Mouse (Mus musculus): ENCODE measurements around the gene Prr12. TPM values are rescaled to one million over a fixed set of nuclear protein-coding genes. Genes with fewer than 3 reads are reported as not detected.

The Prr12 gene
- total and polyA plus RNA-seq, 2 experiments from 2014 or later: 9.2 to 14.0 TPM

DNA sequence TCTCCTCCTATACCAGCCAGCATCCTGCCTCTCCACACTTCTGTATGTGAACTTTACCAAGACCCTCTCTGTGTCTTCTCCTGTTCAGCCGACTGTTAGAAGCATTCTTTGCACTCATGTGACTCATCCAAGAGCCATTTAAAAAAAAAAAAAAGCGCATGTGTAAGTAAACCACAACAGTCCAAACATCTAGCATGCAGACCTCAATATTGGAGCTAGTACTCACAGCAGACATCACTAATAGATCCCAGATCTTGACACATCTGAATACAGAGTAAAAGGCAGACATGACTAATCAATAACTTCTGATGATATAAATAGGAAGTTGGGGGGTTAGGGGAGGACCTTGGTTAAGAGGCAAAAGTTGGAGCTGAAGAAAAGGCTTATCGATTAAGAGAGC lies 17.1 kb downstream of the Prr12 start:
- H3K9me3 ChIP-seq (ENCODE audit: low read length): no peaks in the 10 kb centered on the region
- no peaks in the 10 kb centered on the region for H3K4me1 ChIP-seq (ENCODE audit: insufficient read depth, low read length)
- peaks cover 76% of the 10 kb centered on the region for H3K36me3 ChIP-seq (ENCODE audit: insufficient read depth, low read length)
- H3K27me3 ChIP-seq (ENCODE audit: insufficient read depth, low read length): no peaks in the 10 kb centered on the region
- 93% methylated on average over 3 of the region's 3 CpGs for WGBS
- no peak overlapping the region for H3K4me2 ChIP-seq (ENCODE audit: low read depth, low read length)
- no peak overlapping the region for H3K9ac ChIP-seq (replicated peaks; ENCODE audit: low read length)
- H3K4me3 ChIP-seq (ENCODE audit: low read length): no peak overlapping the region
- H3K27ac ChIP-seq: no peak overlapping the region
- no peak for TF ChIP-seq CTCF (IDR thresholded peaks at IDR 0.05; ENCODE audit: low read depth)
- DNase-seq (ENCODE audit: low spot score): no peak
- ATAC-seq: no peak

- H3K9me3 ChIP-seq (ENCODE audit: low read length): no peaks in the 10 kb centered on the region
- ATAC-seq: no peak
- H3K27ac ChIP-seq: no peak overlapping the region
- H3K4me3 ChIP-seq (ENCODE audit: low read length): no peak overlapping the region
- WGBS: 92% methylated on average over 19 of the region's 19 CpGs
- H3K9ac ChIP-seq (replicated peaks; ENCODE audit: low read length): no peak overlapping the region
- H3K27me3 ChIP-seq (ENCODE audit: insufficient read depth, low read length): no peaks in the 10 kb centered on the region
- no peak for DNase-seq (ENCODE audit: low spot score)
- no peak for TF ChIP-seq CTCF (IDR thresholded peaks at IDR 0.05; ENCODE audit: low read depth)
- peaks cover 79% of the 10 kb centered on the region for H3K36me3 ChIP-seq (ENCODE audit: insufficient read depth, low read length)
- H3K4me2 ChIP-seq (ENCODE audit: low read depth, low read length): no peak overlapping the region
- no peaks in the 10 kb centered on the region for H3K4me1 ChIP-seq (ENCODE audit: insufficient read depth, low read length)
Measured at GRCm38 (mm10) chr7:45033722-45034359, 18.8 kb downstream of the Prr12 start.

DNA sequence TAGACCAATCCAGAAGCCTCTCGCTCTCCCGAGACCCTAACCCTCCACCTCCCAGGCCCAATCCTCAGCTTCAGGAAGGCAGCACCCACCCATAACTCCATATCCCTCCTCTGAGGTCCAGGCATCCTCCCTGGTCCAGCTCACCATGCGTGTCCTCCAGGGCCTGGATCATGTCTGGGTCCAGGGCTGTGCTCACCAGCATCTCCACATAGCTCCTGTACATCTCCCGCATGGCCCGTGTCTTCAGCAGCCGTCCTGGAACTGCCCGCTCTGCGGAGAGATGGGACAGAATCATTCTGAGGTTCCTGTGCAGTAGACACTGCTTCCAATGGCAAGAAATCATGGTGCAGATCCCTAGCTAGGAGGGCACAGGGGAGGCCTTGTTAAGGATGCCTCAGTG lies 21.8 kb downstream of the Prr12 start:
- no peak for TF ChIP-seq CTCF (IDR thresholded peaks at IDR 0.05; ENCODE audit: low read depth)
- no peaks in the 10 kb centered on the region for H3K4me1 ChIP-seq (ENCODE audit: insufficient read depth, low read length)
- H3K27me3 ChIP-seq (ENCODE audit: insufficient read depth, low read length): no peaks in the 10 kb centered on the region
- H3K36me3 ChIP-seq (ENCODE audit: insufficient read depth, low read length): peaks cover 85% of the 10 kb centered on the region
- no peak overlapping the region for H3K27ac ChIP-seq
- 94% methylated on average over 8 of the region's 8 CpGs for WGBS
- no peaks in the 10 kb centered on the region for H3K9me3 ChIP-seq (ENCODE audit: low read length)
- DNase-seq (ENCODE audit: low spot score): no peak
- no peak overlapping the region for H3K9ac ChIP-seq (replicated peaks; ENCODE audit: low read length)
- no peak overlapping the region for H3K4me2 ChIP-seq (ENCODE audit: low read depth, low read length)
- ATAC-seq: no peak
- no peak overlapping the region for H3K4me3 ChIP-seq (ENCODE audit: low read length)

DNA sequence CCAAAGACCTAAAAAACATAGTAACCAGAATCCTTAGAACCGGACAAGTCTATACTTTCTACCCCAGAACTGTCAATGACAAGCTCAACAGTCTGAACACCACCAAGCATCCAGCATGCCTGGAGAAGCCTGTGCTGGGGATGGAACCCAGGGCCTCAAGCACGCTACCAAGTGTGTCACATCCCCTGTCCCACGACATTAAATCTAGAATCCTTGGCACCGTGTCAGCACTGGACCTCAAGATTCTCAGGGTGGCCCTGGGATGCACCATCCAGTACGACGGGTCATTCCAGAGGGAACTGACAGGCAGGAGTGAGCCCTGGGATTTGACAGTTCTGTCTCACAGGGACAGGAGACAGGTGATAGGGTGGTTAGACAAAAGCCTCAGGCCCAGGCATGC lies 22.7 kb downstream of the Prr12 start:
- Histone ChIP-seq H3K27ac (no peak overlapping the region), H3K9me3 (ENCODE audit: low read length) (no peaks in the 10 kb centered on the region), H3K4me2 (ENCODE audit: low read depth, low read length) (no peak overlapping the region), H3K27me3 (ENCODE audit: insufficient read depth, low read length) (no peaks in the 10 kb centered on the region), H3K4me3 (ENCODE audit: low read length) (no peak overlapping the region), H3K9ac (replicated peaks; ENCODE audit: low read length) (no peak overlapping the region), H3K4me1 (ENCODE audit: insufficient read depth, low read length) (no peaks in the 10 kb centered on the region), H3K36me3 (ENCODE audit: insufficient read depth, low read length) (peaks cover 76% of the 10 kb centered on the region)
- ATAC-seq (no peak), DNase-seq (ENCODE audit: low spot score) (no peak)
- no peak for TF ChIP-seq CTCF (IDR thresholded peaks at IDR 0.05; ENCODE audit: low read depth)
- 92% methylated on average over 6 of the region's 6 CpGs for WGBS

DNA sequence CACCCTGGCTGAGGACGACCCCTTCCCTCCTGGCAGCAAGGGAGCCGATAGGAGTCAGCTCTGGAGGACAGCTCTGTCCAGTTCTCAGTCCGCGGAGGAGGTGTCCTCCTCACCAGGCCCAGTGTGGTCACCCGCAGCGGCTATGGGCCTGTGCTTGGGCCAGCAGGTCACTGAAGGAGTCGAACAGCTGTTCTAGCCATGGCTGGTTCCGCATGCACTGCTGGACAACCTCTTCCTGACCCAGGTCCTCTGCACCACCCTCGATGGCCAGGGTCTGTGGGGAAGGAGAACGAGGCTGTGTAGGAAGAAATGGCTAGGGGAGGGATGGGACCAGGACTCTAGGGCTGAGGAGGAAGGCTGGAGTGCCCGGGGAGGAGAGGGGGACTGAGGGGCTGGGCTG lies 24.3 kb downstream of the Prr12 start:
- no peaks in the 10 kb centered on the region for H3K4me1 ChIP-seq (ENCODE audit: insufficient read depth, low read length)
- H3K27me3 ChIP-seq (ENCODE audit: insufficient read depth, low read length): no peaks in the 10 kb centered on the region
- no peak for TF ChIP-seq CTCF (IDR thresholded peaks at IDR 0.05; ENCODE audit: low read depth)
- no peak overlapping the region for H3K4me3 ChIP-seq (ENCODE audit: low read length)
- ATAC-seq (no peak), DNase-seq (ENCODE audit: low spot score) (no peak)
- H3K36me3 ChIP-seq (ENCODE audit: insufficient read depth, low read length): peaks cover 60% of the 10 kb centered on the region
- 89% methylated on average over 11 of the region's 11 CpGs for WGBS
- H3K27ac ChIP-seq: no peak overlapping the region
- H3K4me2 ChIP-seq (ENCODE audit: low read depth, low read length): no peak overlapping the region
- no peak overlapping the region for H3K9ac ChIP-seq (replicated peaks; ENCODE audit: low read length)
- H3K9me3 ChIP-seq (ENCODE audit: low read length): no peaks in the 10 kb centered on the region

- no peak; the same call in 1 of the 2 replicates for ATAC-seq
- no peak for DNase-seq (ENCODE audit: low spot score)
- peaks cover 54% of the 10 kb centered on the region for H3K36me3 ChIP-seq (ENCODE audit: insufficient read depth, low read length)
Measured at GRCm38 (mm10) chr7:45027761-45028160, 24.9 kb downstream of the Prr12 start.

GRCm38 (mm10) chr7:45026256-45026655 lies 26.4 kb downstream of the Prr12 start:
- Histone ChIP-seq H3K4me2 (ENCODE audit: low read depth, low read length) (no peak overlapping the region), H3K9me3 (ENCODE audit: low read length) (no peaks in the 10 kb centered on the region), H3K4me3 (ENCODE audit: low read length) (no peak overlapping the region), H3K4me1 (ENCODE audit: insufficient read depth, low read length) (no peaks in the 10 kb centered on the region), H3K36me3 (ENCODE audit: insufficient read depth, low read length) (peaks cover 42% of the 10 kb centered on the region), H3K27me3 (ENCODE audit: insufficient read depth, low read length) (no peaks in the 10 kb centered on the region), H3K9ac (replicated peaks; ENCODE audit: low read length) (no peak overlapping the region), H3K27ac (peak overlapping the region; percentile 52; the same call in 1 of the 2 replicates)
- DNase-seq (ENCODE audit: low spot score) (peak; percentile 56), ATAC-seq (peak; percentile 48; the same call in 1 of the 2 replicates)
- WGBS: 39% methylated on average over 2 of the region's 2 CpGs
- no peak for TF ChIP-seq CTCF (IDR thresholded peaks at IDR 0.05; ENCODE audit: low read depth)

More at GRCm38 (mm10) chr7:45027761-45028160, 24.9 kb downstream of the Prr12 start:
- Histone ChIP-seq H3K27ac (no peak overlapping the region), H3K4me1 (ENCODE audit: insufficient read depth, low read length) (no peaks in the 10 kb centered on the region), H3K9me3 (ENCODE audit: low read length) (no peaks in the 10 kb centered on the region), H3K4me3 (ENCODE audit: low read length) (no peak overlapping the region), H3K9ac (replicated peaks; ENCODE audit: low read length) (no peak overlapping the region), H3K27me3 (ENCODE audit: insufficient read depth, low read length) (no peaks in the 10 kb centered on the region), H3K4me2 (ENCODE audit: low read depth, low read length) (no peak overlapping the region)
- TF ChIP-seq CTCF (IDR thresholded peaks at IDR 0.05; ENCODE audit: low read depth): no peak
- 92% methylated on average over 9 of the region's 9 CpGs for WGBS

Data from hindbrain, postnatal 0 days (tissue).